ENCODE assay signal across 29 mouse cellular contexts in the genomic region with DNA sequence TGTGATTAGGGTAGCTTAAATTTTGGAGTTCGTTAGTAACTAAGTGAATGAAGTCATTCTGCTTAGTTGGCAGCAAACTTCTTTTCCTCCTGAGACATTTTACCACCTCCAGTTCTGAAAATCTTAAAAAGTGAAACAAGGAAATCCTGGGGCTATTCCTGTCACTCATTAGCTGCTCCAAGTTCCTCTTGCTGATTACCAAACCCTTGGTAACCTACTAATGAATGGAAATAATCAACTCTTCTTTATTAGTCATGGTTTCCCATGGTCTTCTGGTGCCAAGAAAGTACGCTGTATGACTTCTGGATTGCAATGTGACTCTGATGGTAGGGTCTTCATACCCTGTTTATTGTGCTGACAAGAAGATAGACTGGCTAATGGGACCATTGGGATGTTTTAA. TPM values are rescaled to one million over a fixed set of nuclear protein-coding genes. Genes with fewer than 3 reads are reported as not detected.
DNase-seq lines count a peak whose midpoint lies in the region; ATAC-seq and TF ChIP-seq lines count a peak whose summit lies in the region.
"Had no signal": no experiment of that assay in that cellular context is flagged by ENCODE, and none has a peak within 500 bp of the region (broad histone marks: within the 10 kb centered on the region; RNA-seq: fewer than 3 reads in every experiment).

No protein-coding gene starts in this region.

- 0 out of 2 replicates have a peak, but pooled peaks have one; percentile 8 for TF ChIP-seq EP300 in CH12.LX (IDR thresholded peaks at IDR 0.05; ENCODE audit: low read length)

- H3K4me2 ChIP-seq in CH12.LX (ENCODE audit: insufficient read depth, low read depth, poor library complexity, severe bottlenecking), result no peak overlapping the region
- no peak overlapping the region for H3K4me2 ChIP-seq in forebrain, embryonic 14.5 days (ENCODE audit: low read length)
- H3K4me2 ChIP-seq: embryonic facial prominence, embryonic 15.5 days; forebrain, embryonic 12.5 days; heart, embryonic 12.5 days; hindbrain, embryonic 13.5 days; liver, embryonic 12.5 days; neural tube, embryonic 12.5 days had no signal

- H3K36me3 ChIP-seq in CH12.LX (replicated peaks in 1 of 2; ENCODE audit: control insufficient read depth in 1 of 2, insufficient read depth in 1 of 2, low read length in 1 of 2), result peaks cover 23 to 52% of the 10 kb centered on the region in 2 experiments
- peaks cover 29% of the 10 kb centered on the region for H3K36me3 ChIP-seq in forebrain, embryonic 14.5 days (ENCODE audit: control insufficient read depth, insufficient read depth, low read length)

- no peak overlapping the region for H3K9ac ChIP-seq in CH12.LX (ENCODE audit: insufficient read depth, low read depth)
- H3K9ac ChIP-seq in forebrain, embryonic 14.5 days (ENCODE audit: low read length), result no peak overlapping the region
- H3K9ac ChIP-seq: embryonic facial prominence, embryonic 15.5 days; forebrain, embryonic 12.5 days; heart, embryonic 12.5 days; hindbrain, embryonic 13.5 days; liver, embryonic 12.5 days; liver, postnatal 0 days; neural tube, embryonic 12.5 days had no signal

- peak; percentile 64 for DNase-seq in 416B (ENCODE audit: low read depth)
- DNase-seq in CH12.LX (ENCODE audit: extremely low read depth), result no peak
- no peak for DNase-seq in kidney, postnatal 10 days
- DNase-seq in forebrain, embryonic 14.5 days (ENCODE audit: low spot score), result no peak
- DNase-seq: adrenal gland, postnatal 25 days; cerebellum, adult 18-20 months; cerebellum, postnatal 10 days; gastrocnemius, postnatal 25 days; heart, adult 2 months; heart, postnatal 4 days; kidney, adult 9 months; kidney, postnatal 36 days; layer of hippocampus, postnatal 36 days; left cerebral cortex, postnatal 4 days; liver, postnatal 0 days; midbrain, embryonic 14.5 days; right cerebral cortex, postnatal 4 days; thymus, adult 2 months had no signal

- no peak overlapping the region for H3K4me3 ChIP-seq in CH12.LX (replicated peaks in 1 of 3; ENCODE audit: low read depth in 2 of 3, low read length in 2 of 3, poor library complexity in 1 of 3)
- no peak overlapping the region for H3K4me3 ChIP-seq in forebrain, embryonic 14.5 days (ENCODE audit: low read depth, low read length)
- H3K4me3 ChIP-seq: embryonic facial prominence, embryonic 10.5 days; embryonic facial prominence, embryonic 15.5 days; forebrain, embryonic 12.5 days; heart, adult 2 months; heart, embryonic 12.5 days; hindbrain, embryonic 13.5 days; liver, embryonic 12.5 days; neural tube, embryonic 12.5 days had no signal

- peaks cover 10 to 43% of the 10 kb centered on the region in 2 experiments; a peak in 3 of 4 replicates for H3K4me1 ChIP-seq in CH12.LX (ENCODE audit: control insufficient read depth in 1 of 2, insufficient read depth in 2 of 2)
- H3K4me1 ChIP-seq in forebrain, embryonic 14.5 days (ENCODE audit: control insufficient read depth, insufficient read depth, low read length), result peaks cover 12% of the 10 kb centered on the region

- peaks cover 28% of the 10 kb centered on the region for H3K79me2 ChIP-seq in CH12.LX (replicated peaks; ENCODE audit: control insufficient read depth, extremely low read depth, insufficient read depth, poor library complexity, severe bottlenecking)

- WGBS in forebrain, embryonic 14.5 days, result 44% methylated on average over 2 of the region's 2 CpGs

- no peaks in the 10 kb centered on the region for H3K27me3 ChIP-seq in CH12.LX (replicated peaks)
- no peaks in the 10 kb centered on the region for H3K27me3 ChIP-seq in forebrain, embryonic 14.5 days (replicated peaks; ENCODE audit: control insufficient read depth, insufficient read depth, low read length)
- H3K27me3 ChIP-seq: embryonic facial prominence, embryonic 15.5 days; forebrain, embryonic 12.5 days; heart, embryonic 12.5 days; hindbrain, embryonic 13.5 days; liver, embryonic 12.5 days; neural tube, embryonic 12.5 days had no signal

- in situ Hi-C loops in CH12.LX (cut with MboI; ENCODE audit: low pct_ligation_motif_present, low pct_unique_long_range_greater_than_20kb, low sequenced_read_pairs), result no loop called here

- dilution Hi-C loops in CH12.LX (cut with MboI; ENCODE audit: extremely low pct_ligation_motif_present, extremely low pct_unique_long_range_greater_than_20kb, low sequenced_read_pairs), result no loop called here

- TF ChIP-seq RAD21 in CH12.LX (IDR thresholded peaks at IDR 0.05; ENCODE audit: low read depth, low read length), result no peak

- ATAC-seq in granulocyte monocyte progenitor cell, adult 5-6 weeks (replicated peaks; ENCODE audit: poor library complexity, severe bottlenecking), result peak; percentile 83
- ATAC-seq in monocyte, adult 5-6 weeks (replicated peaks; ENCODE audit: insufficient number of reproducible peaks, low FRiP score, low TSS enrichment, poor library complexity, severe bottlenecking), result peak; percentile 41; the same call in 1 of the 2 replicates
- ATAC-seq in forebrain, embryonic 14.5 days, result no peak
- ATAC-seq: intestine, embryonic 16.5 days; liver, embryonic 12.5 days; liver, postnatal 0 days had no signal

- H3K27ac ChIP-seq in CH12.LX (ENCODE audit: insufficient read depth, low read depth), result no peak overlapping the region
- H3K27ac ChIP-seq in forebrain, embryonic 14.5 days (ENCODE audit: low read depth, low read length), result no peak overlapping the region
- H3K27ac ChIP-seq: embryonic facial prominence, embryonic 10.5 days; embryonic facial prominence, embryonic 15.5 days; forebrain, embryonic 12.5 days; heart, adult 2 months; hindbrain, embryonic 13.5 days; liver, embryonic 12.5 days; neural tube, embryonic 12.5 days had no signal

- TF ChIP-seq CTCF in CH12.LX (conservative IDR thresholded peaks at IDR 0.05 in 1 of 2, IDR thresholded peaks at IDR 0.05 in 1 of 2; ENCODE audit: low read depth in 2 of 2, low read length in 2 of 2), result no peak

- TF ChIP-seq POLR2A in CH12.LX (IDR thresholded peaks at IDR 0.05; ENCODE audit: low read depth, low read length), result no peak

- H3K9me3 ChIP-seq in CH12.LX (replicated peaks; ENCODE audit: low read length), result no peaks in the 10 kb centered on the region
- no peaks in the 10 kb centered on the region for H3K9me3 ChIP-seq in forebrain, embryonic 14.5 days (replicated peaks; ENCODE audit: control insufficient read depth, low read length)
- H3K9me3 ChIP-seq: embryonic facial prominence, embryonic 10.5 days; embryonic facial prominence, embryonic 15.5 days; forebrain, embryonic 12.5 days; G1E; heart, embryonic 12.5 days; hindbrain, embryonic 13.5 days; liver, embryonic 12.5 days; neural tube, embryonic 12.5 days had no signal

TF ChIP-seq in CH12.LX, 34 proteins besides CTCF, POLR2A, EP300 and RAD21:
- no peak for TF ChIP-seq TBP (conservative IDR thresholded peaks at IDR 0.05; ENCODE audit: low read depth, low read length)
- no peak for TF ChIP-seq ETS1 (conservative IDR thresholded peaks at IDR 0.05; ENCODE audit: low read depth, low read length)
- no peak for TF ChIP-seq NELFE (IDR thresholded peaks at IDR 0.05; ENCODE audit: low read depth, low read length)
- no peak for TF ChIP-seq E2F4 (IDR thresholded peaks at IDR 0.05; ENCODE audit: insufficient replicate concordance, low read depth, low read length)
- no peak for TF ChIP-seq MYC (IDR thresholded peaks at IDR 0.05; ENCODE audit: low read depth, low read length)
- no peak for TF ChIP-seq RCOR1 (conservative IDR thresholded peaks at IDR 0.05; ENCODE audit: low read depth, low read length)
- TF ChIP-seq TCF12 (IDR thresholded peaks at IDR 0.05; ENCODE audit: low read depth, low read length), result no peak
TF ChIP-seq in CH12.LX: peak in this region for 0.

RNA-seq across cellular contexts. Expression of a gene that starts 5.7 kb away (rescaled TPM):
- total RNA-seq in CH12.LX (2012; rRNA removed), result 12.4 and 13.4 TPM in 2 replicates
- total RNA-seq in CH12.LX (2014; rRNA removed), result 20.9 and 25.3 TPM in 2 replicates
- polyA plus RNA-seq in CH12.LX (2012; ENCODE audit: insufficient read length, low read depth), result 14.7 and 15.5 TPM in 2 replicates
- 26.0 and 26.5 TPM in 2 replicates for total RNA-seq in granulocyte monocyte progenitor cell, adult 5-6 weeks (2014; fragmentation: Nextera tagmentation)
- 29.9 and 47.7 TPM in 2 replicates for total RNA-seq in granulocyte monocyte progenitor cell, adult 5-6 weeks (2017)
- 136 to 145 TPM (median 140 TPM) in 3 replicates for total RNA-seq in monocyte, adult 5-6 weeks (2017)
- polyA plus RNA-seq in forebrain, embryonic 14.5 days (2014; fragmentation: Nextera tagmentation; extraction: Ambion mirVana), result 32.6 and 33.3 TPM in 2 replicates
